25 mouse cellular contexts compared by ENCODE assay signal in genomic region chr2:10094327-10095100, GRCm38 (mm10). TPM values are rescaled to one million over a fixed set of nuclear protein-coding genes. Genes with fewer than 3 reads are reported as not detected.
DNase-seq lines count a peak whose midpoint lies in the region; ATAC-seq lines count a peak whose summit lies in the region.
"Had no signal": no experiment of that assay in that cellular context is flagged by ENCODE, and none has a peak within 500 bp of the region (broad histone marks: within the 10 kb centered on the region; RNA-seq: fewer than 3 reads in every experiment).

No protein-coding gene starts in this region.

- H3K4me2 ChIP-seq in hindbrain, embryonic 15.5 days: no peak overlapping the region
- no peak overlapping the region for H3K4me2 ChIP-seq in hindbrain, embryonic 16.5 days (ENCODE audit: low read length)
- H3K4me2 ChIP-seq: embryonic facial prominence, embryonic 13.5 days; neural tube, embryonic 12.5 days had no signal

- H3K9me3 ChIP-seq in hindbrain, embryonic 15.5 days: no peaks in the 10 kb centered on the region
- H3K9me3 ChIP-seq in hindbrain, embryonic 16.5 days (ENCODE audit: control insufficient read depth, low read length): no peaks in the 10 kb centered on the region
- H3K9me3 ChIP-seq: embryonic facial prominence, embryonic 13.5 days; hindbrain, embryonic 10.5 days; limb, embryonic 10.5 days; midbrain, embryonic 10.5 days; neural tube, embryonic 12.5 days had no signal

- intact Hi-C loops in heart, postnatal 14 days (cut with DNase I): loop anchor here (10.0 kb wide), 1 partner anchor 1420 kb away; no protein-coding TSS in a partner anchor

- DNase-seq in urinary bladder, postnatal 14 days (ENCODE audit: low spot score): peak; percentile 18
- DNase-seq in urinary bladder, adult 18-20 months (ENCODE audit: low spot score in 2 of 2): no peak
- DNase-seq in lung, postnatal 25 days (ENCODE audit: low spot score): no peak
- no peak for DNase-seq in adipocyte (ENCODE audit: low spot score)
- DNase-seq in heart, postnatal 14 days: no peak
- DNase-seq: adrenal gland, postnatal 36 days; cerebellum, adult 11-12 months; cerebellum, postnatal 14 days; gastrocnemius, postnatal 14 days; lung, adult 2 months; right cerebral cortex, adult 18-20 months; spleen, adult 18-20 months had no signal

- H3K36me3 ChIP-seq in hindbrain, embryonic 15.5 days: peaks cover 32% of the 10 kb centered on the region
- peaks cover 24% of the 10 kb centered on the region for H3K36me3 ChIP-seq in hindbrain, embryonic 16.5 days (ENCODE audit: control insufficient read depth, insufficient read depth, low read length)

- no peak overlapping the region for H3K27ac ChIP-seq in hindbrain, embryonic 15.5 days (replicated peaks)
- no peak overlapping the region for H3K27ac ChIP-seq in hindbrain, embryonic 16.5 days (ENCODE audit: low read depth, low read length)
- H3K27ac ChIP-seq: embryonic facial prominence, embryonic 13.5 days; hindbrain, embryonic 10.5 days; left cerebral cortex, adult 2 months; limb, embryonic 10.5 days; macrophage; midbrain, embryonic 10.5 days; neural tube, embryonic 12.5 days had no signal

- 0 out of 2 replicates have a peak, but pooled peaks have one; percentile 24 for ATAC-seq in hindbrain, embryonic 15.5 days (ENCODE audit: low FRiP score, low read depth)
- ATAC-seq in hindbrain, embryonic 16.5 days: no peak
- ATAC-seq in monocyte, adult 5-6 weeks (replicated peaks; ENCODE audit: insufficient number of reproducible peaks, low FRiP score, low TSS enrichment, poor library complexity, severe bottlenecking): 0 out of 2 replicates have a peak, but pooled peaks have one; percentile 43
- ATAC-seq: CD4-positive, CD25-positive, alpha-beta regulatory T cell, adult 4 months; forebrain, embryonic 14.5 days had no signal

- no peaks in the 10 kb centered on the region for H3K27me3 ChIP-seq in hindbrain, embryonic 15.5 days
- no peaks in the 10 kb centered on the region for H3K27me3 ChIP-seq in hindbrain, embryonic 16.5 days (replicated peaks; ENCODE audit: control insufficient read depth, insufficient read depth, low read length)
- H3K27me3 ChIP-seq: embryonic facial prominence, embryonic 13.5 days; neural tube, embryonic 12.5 days had no signal

- H3K9ac ChIP-seq in hindbrain, embryonic 15.5 days: no peak overlapping the region
- no peak overlapping the region for H3K9ac ChIP-seq in hindbrain, embryonic 16.5 days (ENCODE audit: low read depth, low read length)
- H3K9ac ChIP-seq: embryonic facial prominence, embryonic 13.5 days; neural tube, embryonic 12.5 days had no signal

- H3K4me3 ChIP-seq in hindbrain, embryonic 15.5 days: no peak overlapping the region
- H3K4me3 ChIP-seq in hindbrain, embryonic 16.5 days (ENCODE audit: low read length): no peak overlapping the region
- H3K4me3 ChIP-seq: embryonic facial prominence, embryonic 13.5 days; hindbrain, embryonic 10.5 days; left cerebral cortex, adult 2 months; limb, embryonic 10.5 days; midbrain, embryonic 10.5 days; neural tube, embryonic 12.5 days had no signal

- no peaks in the 10 kb centered on the region for H3K4me1 ChIP-seq in hindbrain, embryonic 15.5 days (replicated peaks)
- no peaks in the 10 kb centered on the region for H3K4me1 ChIP-seq in hindbrain, embryonic 16.5 days (ENCODE audit: control insufficient read depth, insufficient read depth, low read depth, low read length)
- H3K4me1 ChIP-seq: embryonic facial prominence, embryonic 13.5 days; hindbrain, embryonic 10.5 days; limb, embryonic 10.5 days; midbrain, embryonic 10.5 days; neural tube, embryonic 12.5 days had no signal

- 89% methylated on average over 14 of the region's 14 CpGs for WGBS in hindbrain, embryonic 15.5 days
- WGBS in hindbrain, embryonic 16.5 days: 90% methylated on average over 14 of the region's 14 CpGs

RNA-seq across cellular contexts. Expression of gene Kin, which starts 14.1 kb away (rescaled TPM):
- polyA plus RNA-seq in hindbrain, embryonic 15.5 days (2015; fragmentation: Nextera tagmentation; extraction: Ambion mirVana): 27.7 and 29.4 TPM in 2 replicates
- 24.1 and 26.1 TPM in 2 replicates for polyA plus RNA-seq in hindbrain, embryonic 16.5 days (2015; fragmentation: Nextera tagmentation; extraction: Ambion mirVana)
- total RNA-seq in monocyte, adult 5-6 weeks (2017): 49.3 to 54.7 TPM (median 51.6 TPM) in 3 replicates
- 1 to 10 TPM; 8.9 to 9.4 TPM for total RNA-seq in heart, postnatal 14 days (2021)

RNA-seq across cellular contexts. Expression of gene Atp5c1, which starts 14.2 kb away (rescaled TPM):
- polyA plus RNA-seq in hindbrain, embryonic 15.5 days (2015; fragmentation: Nextera tagmentation; extraction: Ambion mirVana): 565 and 586 TPM in 2 replicates
- polyA plus RNA-seq in hindbrain, embryonic 16.5 days (2015; fragmentation: Nextera tagmentation; extraction: Ambion mirVana): 594 and 656 TPM in 2 replicates
- 263 to 377 TPM (median 356 TPM) in 3 replicates for total RNA-seq in monocyte, adult 5-6 weeks (2017)
- total RNA-seq in heart, postnatal 14 days (2021): 1,000 to 10,000 TPM; 1,309 to 1,324 TPM

RNA-seq across cellular contexts. Expression of gene Itih2, which starts 36.7 kb away (rescaled TPM):
- 3.4 and 6.4 TPM in 2 replicates for polyA plus RNA-seq in hindbrain, embryonic 15.5 days (2015; fragmentation: Nextera tagmentation; extraction: Ambion mirVana)
- 4.8 and 4.9 TPM in 2 replicates for polyA plus RNA-seq in hindbrain, embryonic 16.5 days (2015; fragmentation: Nextera tagmentation; extraction: Ambion mirVana)
- not detected in 3 replicates for total RNA-seq in monocyte, adult 5-6 weeks (2017)
- total RNA-seq in heart, postnatal 14 days (2021): under 1 TPM; 0.37 to 0.67 TPM
- total RNA-seq: ES-E14 had no signal
- polyA plus RNA-seq: CD4-positive, CD25-positive, alpha-beta regulatory T cell, adult 4 months; limb, embryonic 10.5 days; macrophage had no signal

RNA-seq across cellular contexts. Expression of gene Taf3, which starts 46.1 kb away (rescaled TPM):
- 12.4 and 13.3 TPM in 2 replicates for polyA plus RNA-seq in hindbrain, embryonic 15.5 days (2015; fragmentation: Nextera tagmentation; extraction: Ambion mirVana)
- polyA plus RNA-seq in hindbrain, embryonic 16.5 days (2015; fragmentation: Nextera tagmentation; extraction: Ambion mirVana): 11.4 and 12.4 TPM in 2 replicates
- 9.1 to 13.8 TPM (median 12.5 TPM) in 3 replicates for total RNA-seq in monocyte, adult 5-6 weeks (2017)
- 1 to 10 TPM; 7.3 to 9.5 TPM for total RNA-seq in heart, postnatal 14 days (2021)

RNA-seq across cellular contexts. Expression of gene Itih5, which starts 58.9 kb away (rescaled TPM):
- 8.6 and 9.3 TPM in 2 replicates for polyA plus RNA-seq in hindbrain, embryonic 15.5 days (2015; fragmentation: Nextera tagmentation; extraction: Ambion mirVana)
- 9.8 and 10.9 TPM in 2 replicates for polyA plus RNA-seq in hindbrain, embryonic 16.5 days (2015; fragmentation: Nextera tagmentation; extraction: Ambion mirVana)
- total RNA-seq in monocyte, adult 5-6 weeks (2017): 1.7 to 10.9 TPM (median 3.0 TPM) in 3 replicates
- total RNA-seq in heart, postnatal 14 days (2021): 10 to 100 TPM; 18.7 to 20.0 TPM
